Mouse (Mus musculus) adrenal gland, adult 18-20 months (tissue): ENCODE data around the gene Adgrd1. TPM values are rescaled to one million over a fixed set of nuclear protein-coding genes. Genes with fewer than 3 reads are reported as not detected.

Experiments
- DNase-seq, 2 experiments: peaks; one replicate each; pipeline ENCODE4 v3.0.0; 2021 to 2022; ENCODE audit warnings: low spot score in 2 of 2
- total RNA-seq, 2 experiments: library from RNA; stranded (reverse); gene quantifications; 1 replicate in 1 of 2; 2 replicates in 1 of 2; pipeline ENCODE4 v1.2.3; 2021

The Adgrd1 gene
- total RNA-seq, 2 experiments from 2014 or later: 3.2 to 7.8 TPM

GRCm38 (mm10) chr5:129189071-129189470, 92.5 kb downstream of the Adgrd1 start:
- DNase-seq: no peak

- DNase-seq: no peak
Observed at GRCm38 (mm10) chr5:129190077-129190476, 93.5 kb downstream of the Adgrd1 start.

- DNase-seq: no peak
Observed at GRCm38 (mm10) chr5:129196501-129196900, 100.0 kb downstream of the Adgrd1 start.

GRCm38 (mm10) chr5:129196971-129197519, 100.5 kb downstream of the Adgrd1 start:
- no peak for DNase-seq

- no peak for DNase-seq
Observed at GRCm38 (mm10) chr5:129200132-129200531, 103.6 kb downstream of the Adgrd1 start.

GRCm38 (mm10) chr5:129208279-129208678, 111.7 kb downstream of the Adgrd1 start:
- DNase-seq: no peak

- DNase-seq: no peak
Observed at GRCm38 (mm10) chr5:129208845-129209244, 112.3 kb downstream of the Adgrd1 start.

GRCm38 (mm10) chr5:129211385-129212031, 115.0 kb downstream of the Adgrd1 start:
- no peak for DNase-seq

- no peak for DNase-seq
Observed at GRCm38 (mm10) chr5:129214023-129214422, 117.5 kb downstream of the Adgrd1 start.

GRCm38 (mm10) chr5:129216001-129216400, 119.5 kb downstream of the Adgrd1 start:
- DNase-seq: no peak

- no peak for DNase-seq
Observed at GRCm38 (mm10) chr5:129217481-129218221, 121.1 kb downstream of the Adgrd1 start.

GRCm38 (mm10) chr5:129218222-129218505, 121.6 kb downstream of the Adgrd1 start:
- no peak for DNase-seq

- DNase-seq: no peak
Observed at GRCm38 (mm10) chr5:129218537-129218981, 122.0 kb downstream of the Adgrd1 start.

- DNase-seq: no peak
Observed at GRCm38 (mm10) chr5:129219178-129219760, 122.7 kb downstream of the Adgrd1 start.

- no peak for DNase-seq
Observed at GRCm38 (mm10) chr5:129225810-129226450, 129.4 kb downstream of the Adgrd1 start.

GRCm38 (mm10) chr5:129228171-129228570, 131.6 kb downstream of the Adgrd1 start:
- DNase-seq: no peak

- DNase-seq: no peak
Observed at GRCm38 (mm10) chr5:129233301-129233700, 136.8 kb downstream of the Adgrd1 start.

GRCm38 (mm10) chr5:129233881-129234432, 137.4 kb downstream of the Adgrd1 start:
- no peak for DNase-seq

GRCm38 (mm10) chr5:129236366-129236765, 139.8 kb downstream of the Adgrd1 start:
- DNase-seq: no peak

GRCm38 (mm10) chr5:129241865-129242264, 145.3 kb downstream of the Adgrd1 start:
- DNase-seq: no peak

- DNase-seq: no peak
Observed at GRCm38 (mm10) chr5:129242265-129242664, 145.7 kb downstream of the Adgrd1 start.
